Mouse (Mus musculus): Measurements from ENCODE around the gene Blcap. TPM values are rescaled to one million over a fixed set of nuclear protein-coding genes. Genes with fewer than 3 reads are reported as not detected.

Gene Blcap
- total RNA-seq, 4 experiments from 2014 or later: 28.7 to 37.0 (median 33.3) TPM

GRCm38 (mm10) chr2:157559858-157560257, 11.2 kb downstream of the Blcap start, which contains the start of gene Nnat:
TSS of gene Nnat (plus strand) at chr2:157560078.
- no peak for DNase-seq (ENCODE audit: low spot score in 2 of 2)

GRCm38 (mm10) chr2:157559440-157559839, 11.6 kb downstream of the Blcap start:
- DNase-seq (ENCODE audit: low spot score in 2 of 2): no peak

DNA sequence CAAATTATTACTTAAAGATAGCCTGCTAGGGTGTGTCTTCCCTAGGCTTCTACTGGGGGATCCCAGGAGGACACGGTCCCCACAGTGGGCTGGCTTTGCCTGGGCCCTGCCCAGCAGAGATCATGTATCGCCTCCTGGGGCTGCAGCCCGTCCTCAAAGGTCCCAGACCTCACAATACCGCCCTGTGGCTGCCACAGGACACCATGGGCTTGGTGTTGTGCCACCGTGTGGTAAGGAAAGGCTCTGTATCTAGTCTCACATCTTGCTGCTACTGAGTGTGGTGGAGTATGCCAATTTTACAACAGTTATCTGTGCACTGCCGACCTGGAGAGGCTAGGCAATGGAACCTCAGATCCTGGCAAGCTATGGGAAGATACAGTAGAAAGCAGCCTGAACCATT, 12.6 kb downstream of the Blcap start:
- DNase-seq (ENCODE audit: low spot score in 2 of 2): peak; percentile 37 to 52

GRCm38 (mm10) chr2:157558051-157558450, 13.0 kb downstream of the Blcap start:
- DNase-seq (ENCODE audit: low spot score in 2 of 2): peak in 1 of 2 experiments; percentile 52

GRCm38 (mm10) chr2:157556074-157556698, 14.9 kb downstream of the Blcap start:
- no peak for DNase-seq (ENCODE audit: low spot score in 2 of 2)

DNA sequence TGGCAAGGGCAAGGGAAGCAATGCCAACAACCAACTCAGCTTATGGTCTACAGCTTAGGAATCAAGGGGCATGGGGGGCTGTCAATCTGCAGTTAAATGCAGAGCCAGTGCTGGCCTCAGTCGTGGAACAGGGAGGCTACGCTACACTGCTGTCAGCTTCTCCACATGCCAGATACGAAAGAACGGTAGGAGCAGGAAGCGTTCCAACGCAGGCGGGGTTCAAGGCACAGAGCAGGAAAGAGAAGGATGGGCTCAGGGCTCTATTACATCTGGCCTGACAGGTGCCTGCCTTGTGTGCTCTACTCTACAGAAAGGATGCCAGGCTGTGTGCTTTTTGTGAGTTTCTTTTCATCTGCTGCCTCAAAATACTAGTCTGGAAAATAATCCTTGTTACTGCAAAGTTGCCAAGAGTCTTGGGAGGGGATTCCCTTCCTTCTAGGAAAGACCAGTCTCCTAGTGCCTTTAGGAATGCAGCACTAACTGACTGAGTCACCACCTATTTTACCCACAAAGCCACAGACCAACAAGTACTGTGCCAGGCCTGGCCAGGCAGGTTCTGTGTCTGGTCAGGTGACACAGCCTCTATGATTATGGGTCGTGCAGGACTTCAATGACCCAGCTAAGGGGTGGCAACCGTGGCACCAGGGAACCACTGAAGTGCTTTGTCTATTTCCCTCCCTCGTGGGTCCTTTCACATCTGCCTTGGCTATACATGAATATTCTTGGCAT, 18.8 kb downstream of the Blcap start:
- no peak for DNase-seq (ENCODE audit: low spot score in 2 of 2)

DNA sequence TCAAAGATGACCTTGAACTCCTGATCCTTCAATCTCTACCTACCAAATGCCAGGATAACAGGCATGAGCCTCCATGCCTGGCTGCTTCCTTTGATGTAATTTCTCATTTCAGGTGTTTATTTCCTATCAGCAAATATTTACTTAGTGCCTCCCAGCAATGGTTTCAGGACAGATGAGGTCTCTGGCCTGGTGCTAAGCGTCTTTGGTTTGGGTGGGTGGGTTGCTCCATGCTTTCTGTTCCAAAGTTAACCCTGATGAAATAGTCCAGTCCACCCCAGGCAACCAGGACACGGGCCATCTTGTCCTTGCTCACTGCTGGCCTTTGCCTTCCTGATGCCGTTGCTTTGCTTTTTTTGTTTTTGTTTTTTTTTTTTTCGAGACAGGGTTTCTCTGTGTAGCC, 20.8 kb downstream of the Blcap start:
- DNase-seq (ENCODE audit: low spot score in 2 of 2): no peak

GRCm38 (mm10) chr2:157546686-157547085, 24.4 kb downstream of the Blcap start:
- no peak for DNase-seq (ENCODE audit: low spot score in 2 of 2)

DNA sequence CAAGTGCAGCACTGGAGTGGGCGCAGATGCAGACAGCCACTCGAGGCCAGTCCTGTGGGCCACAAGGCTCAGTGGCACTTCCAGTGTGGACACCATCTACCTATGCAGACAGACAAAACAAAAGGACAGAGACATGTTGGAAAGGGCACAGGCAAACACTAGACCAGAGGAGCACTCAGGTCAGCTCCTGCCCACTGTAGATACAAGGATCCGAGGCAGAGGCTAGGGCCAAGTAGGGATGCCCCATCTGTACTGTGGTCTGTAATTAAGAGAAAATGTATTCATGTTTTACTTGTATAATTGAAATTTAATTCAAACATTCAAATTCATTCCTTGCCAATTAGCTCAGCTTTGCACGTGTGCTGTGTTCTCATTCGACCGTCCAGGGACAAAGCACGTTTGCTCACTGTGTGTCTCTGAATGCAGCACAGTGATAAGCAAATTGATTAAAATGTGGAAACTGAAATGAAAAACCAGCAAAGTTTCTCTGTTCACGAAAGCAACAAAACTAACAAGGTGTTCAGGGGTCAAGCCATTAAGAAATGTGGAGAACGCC, 26.7 kb downstream of the Blcap start:
- no peak for DNase-seq (ENCODE audit: low spot score in 2 of 2)

DNA sequence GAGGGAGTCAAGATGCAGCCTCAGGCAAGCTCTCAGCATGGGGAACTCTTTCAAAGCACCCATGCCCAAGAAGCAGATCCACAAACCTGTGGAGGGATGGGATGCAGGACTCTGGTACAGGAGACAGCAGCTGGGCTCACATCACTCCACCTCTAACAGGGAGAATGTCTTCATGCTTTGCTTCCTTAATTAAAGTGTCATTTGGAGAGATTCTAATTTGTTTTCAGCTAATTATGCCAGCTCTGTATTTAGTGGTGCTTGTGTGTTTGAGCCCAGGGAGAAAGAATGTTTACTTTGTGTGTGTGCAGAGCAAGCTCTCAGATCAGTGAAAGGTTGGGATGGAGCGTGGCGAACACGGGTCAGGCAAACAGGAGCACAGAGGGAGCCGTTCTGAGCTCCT, 28.7 kb downstream of the Blcap start:
- no peak for DNase-seq (ENCODE audit: low spot score in 2 of 2)

- no peak for DNase-seq (ENCODE audit: low spot score in 2 of 2)
Observed at GRCm38 (mm10) chr2:157541631-157542030, 29.4 kb downstream of the Blcap start.

GRCm38 (mm10) chr2:157540953-157541569, 30.0 kb downstream of the Blcap start:
- DNase-seq (ENCODE audit: low spot score in 2 of 2): no peak

- peak in 1 of 2 experiments; percentile 36 for DNase-seq (ENCODE audit: low spot score in 2 of 2)
Observed at GRCm38 (mm10) chr2:157540073-157540952, 30.8 kb downstream of the Blcap start.

DNA sequence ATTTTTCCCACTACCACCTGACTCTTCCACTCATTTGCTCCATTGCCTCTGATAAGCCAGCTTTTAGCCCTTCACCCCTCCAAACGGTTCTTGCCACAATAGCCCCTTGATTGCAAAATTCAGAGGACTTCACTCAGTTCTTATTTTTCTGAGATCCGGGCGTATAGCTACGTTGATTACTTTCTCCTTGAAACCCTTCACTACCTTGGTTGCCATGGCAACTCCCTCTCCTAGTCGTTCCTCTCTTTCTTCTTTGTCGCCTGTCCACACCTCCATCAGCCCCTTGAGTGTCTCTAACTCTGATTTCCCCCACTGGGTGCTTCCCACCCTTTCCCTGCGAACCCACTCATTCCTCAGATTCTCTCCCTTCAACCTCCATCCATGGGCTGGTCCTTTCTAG, 34.0 kb downstream of the Blcap start:
- no peak for DNase-seq (ENCODE audit: low spot score in 2 of 2)

DNA sequence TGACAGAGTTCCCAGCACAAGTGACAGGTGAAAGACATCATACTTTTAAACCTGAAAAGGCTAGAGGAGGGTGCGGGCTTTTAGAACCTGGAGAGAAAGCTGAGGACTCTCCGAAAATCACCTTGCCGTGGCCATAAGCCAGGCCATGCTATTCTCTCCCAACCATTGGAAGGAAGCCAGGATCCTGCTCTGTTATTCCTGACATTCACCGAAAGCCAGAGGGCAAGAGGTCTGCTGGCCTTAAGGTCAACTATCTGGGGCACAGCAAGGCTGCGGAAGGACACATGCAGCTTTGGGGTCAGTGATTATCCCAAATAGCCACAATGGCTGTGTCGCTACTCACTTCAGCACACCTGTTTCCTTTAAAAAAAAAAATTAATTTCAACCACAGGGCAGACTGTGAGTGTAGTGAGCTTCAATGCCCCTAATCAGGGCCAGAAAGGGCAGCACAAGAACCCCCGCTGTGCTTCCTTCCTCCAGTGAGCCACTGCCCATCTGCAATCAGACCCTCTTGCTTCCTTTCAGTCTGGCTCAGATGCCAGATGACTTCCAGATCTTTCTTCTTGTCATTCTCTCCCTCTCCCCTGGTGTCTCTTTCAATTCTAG, 34.5 kb downstream of the Blcap start:
- no peak for DNase-seq (ENCODE audit: low spot score in 2 of 2)

DNA sequence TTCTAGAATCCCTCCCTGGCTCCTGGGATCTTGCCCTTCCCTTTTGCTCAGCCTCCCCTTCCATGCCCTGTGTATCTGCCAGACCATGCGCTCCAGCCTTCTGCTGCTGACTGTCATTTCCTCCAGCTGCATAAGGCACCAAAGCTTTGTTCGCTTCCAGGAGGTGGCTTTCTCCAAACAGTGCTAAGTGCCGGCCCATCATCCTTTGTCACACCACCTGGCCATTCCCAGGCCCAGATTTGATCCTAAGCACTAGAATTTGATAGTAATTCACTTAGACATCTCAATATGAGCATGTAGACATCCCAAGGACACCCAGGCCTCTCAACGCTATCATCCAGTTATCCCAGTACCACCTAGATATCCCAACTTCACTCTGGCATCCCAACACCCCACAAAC, 36.9 kb downstream of the Blcap start:
- DNase-seq (ENCODE audit: low spot score in 2 of 2): no peak

- DNase-seq (ENCODE audit: low spot score in 2 of 2): no peak
Observed at GRCm38 (mm10) chr2:157531681-157532426, 39.2 kb downstream of the Blcap start.

DNA sequence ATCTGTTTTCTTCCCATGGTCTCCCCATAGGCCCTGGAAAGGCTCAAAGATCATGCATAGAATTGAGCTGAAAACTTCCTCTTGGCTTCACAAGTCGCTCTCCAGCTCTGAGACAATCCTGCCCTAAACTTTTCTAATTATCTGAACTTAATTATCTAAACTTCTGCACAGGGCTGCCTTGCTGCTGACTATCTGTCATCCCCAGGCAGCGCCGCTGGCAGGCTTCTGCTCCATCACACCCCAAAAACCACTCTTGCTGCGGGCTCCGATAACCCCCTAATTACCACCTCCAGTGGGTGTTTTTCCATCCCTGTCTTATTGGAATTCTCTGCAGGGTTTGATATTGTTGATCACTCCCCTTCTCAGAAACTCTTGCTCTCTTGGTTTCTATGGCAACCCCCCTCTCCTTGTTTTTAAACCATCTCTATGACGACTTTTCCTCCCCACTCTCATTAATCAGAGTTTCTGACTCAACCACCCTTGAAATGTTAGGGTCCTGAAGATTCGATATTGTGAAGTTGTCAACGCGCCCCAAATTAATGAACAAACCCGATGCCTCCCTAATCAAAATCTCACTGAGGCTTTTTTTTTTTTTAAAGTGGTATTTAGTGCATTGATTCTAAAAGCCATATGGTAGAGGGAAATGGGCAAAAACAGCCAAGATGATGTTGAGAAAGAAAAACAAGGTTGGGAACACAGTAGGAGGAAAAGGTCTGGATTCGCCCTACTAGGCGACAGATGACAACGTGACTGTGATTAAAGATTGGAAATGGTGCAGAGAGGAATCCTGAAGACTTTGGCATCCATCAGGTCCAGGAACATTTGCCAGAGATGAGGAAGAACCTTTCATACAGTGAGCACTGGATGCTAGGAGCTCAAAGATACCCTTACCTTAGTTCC, 40.8 kb downstream of the Blcap start:
- DNase-seq (ENCODE audit: low spot score in 2 of 2): no peak

DNA sequence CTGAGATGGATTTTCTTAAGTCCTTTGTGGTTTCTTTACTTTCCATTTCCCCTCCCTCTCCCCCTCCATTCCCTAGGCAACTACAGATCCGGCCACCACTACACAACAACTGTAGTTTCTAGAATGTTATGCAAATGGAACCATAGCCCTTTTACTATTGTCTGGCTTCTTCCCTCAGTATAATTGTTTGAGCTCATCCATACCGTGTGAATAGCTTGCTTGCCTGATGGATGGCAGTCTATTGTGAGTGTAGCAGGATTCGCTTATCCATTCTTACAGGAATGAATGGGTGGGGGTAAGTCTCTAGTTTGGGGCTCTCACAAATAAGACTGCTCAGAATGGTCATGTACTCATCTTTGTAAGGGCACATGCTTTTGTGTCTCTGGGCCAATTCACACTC, 48.5 kb downstream of the Blcap start:
- no peak for DNase-seq (ENCODE audit: low spot score in 2 of 2)

Measured in gastrocnemius, adult 8-10 months (tissue).